Mouse (Mus musculus) testis, adult 2 months (tissue): Measurements from ENCODE around the gene Celsr1.

Source experiments
- CTCF ChIP-seq: fragments of 200-500 bp; IDR thresholded peaks from 2 replicates; pipeline ENCODE4 v1.5.1; 2012; ENCODE audit warnings: low read depth, mild to moderate bottlenecking, inconsistent platforms, low read length, moderate library complexity; ENCODE audit not compliant: control insufficient read depth, insufficient read depth, insufficient replicate concordance
- POLR2A ChIP-seq: fragments of 200-500 bp; IDR thresholded peaks from 2 replicates; pipeline ENCODE4 v1.6.1; 2012; ENCODE audit warnings: low read depth, mild to moderate bottlenecking, inconsistent platforms, low read length, moderate library complexity; ENCODE audit not compliant: control insufficient read depth

DNA sequence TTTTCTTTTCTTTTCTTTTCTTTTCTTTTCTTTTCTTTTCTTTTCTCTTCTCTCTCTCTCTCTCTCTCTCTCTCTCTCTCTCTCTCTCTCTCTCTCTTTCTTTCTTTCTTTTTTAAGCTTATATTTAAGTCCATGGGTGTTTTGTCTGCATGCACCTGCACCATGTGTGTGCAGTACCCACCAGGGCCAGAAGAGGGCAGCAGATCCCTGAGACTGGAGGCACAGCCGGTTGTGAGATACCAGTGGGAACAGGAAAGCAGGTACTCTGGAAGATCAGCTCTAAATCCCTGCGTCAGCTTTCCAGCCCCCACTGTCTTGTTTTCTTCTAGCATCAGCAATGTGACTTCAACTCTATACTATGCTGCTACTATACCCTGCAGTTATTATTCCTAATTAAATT is 120.0 kb downstream of the Celsr1 start:
- no peak for TF ChIP-seq POLR2A
- TF ChIP-seq CTCF = peak; percentile 97
